Mouse (Mus musculus): Measurements from ENCODE around the gene C1ql4.

The C1ql4 gene

DNA sequence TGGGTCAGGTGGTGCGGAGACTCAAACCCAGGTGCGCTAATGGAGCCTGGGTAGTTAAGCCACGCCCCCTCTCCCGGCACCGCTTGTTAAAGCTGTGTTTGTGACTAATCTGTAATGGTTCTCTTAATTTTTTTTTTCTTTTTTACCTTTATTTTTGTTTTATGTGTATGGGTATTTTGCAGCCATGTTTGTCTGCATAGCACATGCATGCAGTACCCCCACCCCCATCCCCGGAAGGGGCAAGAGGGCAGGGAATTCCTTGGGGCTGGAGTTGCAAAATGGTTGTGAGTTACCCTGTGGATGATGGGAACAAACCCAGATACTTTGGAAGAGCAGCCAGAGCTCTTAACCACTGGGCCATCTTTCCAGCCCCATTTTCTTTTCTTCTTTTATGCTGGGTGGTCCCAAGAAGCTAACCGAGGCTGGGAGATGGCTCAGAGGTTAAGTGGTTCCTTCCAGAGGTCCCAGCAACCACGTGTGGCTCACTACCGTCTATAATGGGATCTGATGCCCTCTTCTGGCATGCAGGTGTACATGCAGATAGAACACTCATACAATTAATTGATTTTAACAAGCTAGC is 25.9 kb upstream of the C1ql4 start:
- DNase-seq (ENCODE audit: low read depth, low spot score) = no peak
- Histone ChIP-seq H3K36me3 (ENCODE audit: control insufficient read depth, insufficient read depth, low read length, poor library complexity, severe bottlenecking) (no peaks in the 10 kb centered on the region), H3K27me3 (ENCODE audit: control insufficient read depth, insufficient read depth, low read length, poor library complexity, severe bottlenecking) (no peaks in the 10 kb centered on the region; the same call in 1 of the 2 replicates)

GRCm38 (mm10) chr15:99112843-99113395 is 25.3 kb upstream of the C1ql4 start:
- Histone ChIP-seq H3K36me3 (ENCODE audit: control insufficient read depth, insufficient read depth, low read length, poor library complexity, severe bottlenecking) (no peaks in the 10 kb centered on the region), H3K27me3 (ENCODE audit: control insufficient read depth, insufficient read depth, low read length, poor library complexity, severe bottlenecking) (no peaks in the 10 kb centered on the region; the same call in 1 of the 2 replicates)
- no peak for DNase-seq (ENCODE audit: low read depth, low spot score)

GRCm38 (mm10) chr15:99111809-99112208 is 24.2 kb upstream of the C1ql4 start:
- no peak for DNase-seq (ENCODE audit: low read depth, low spot score)
- Histone ChIP-seq H3K36me3 (ENCODE audit: control insufficient read depth, insufficient read depth, low read length, poor library complexity, severe bottlenecking) (no peaks in the 10 kb centered on the region), H3K27me3 (ENCODE audit: control insufficient read depth, insufficient read depth, low read length, poor library complexity, severe bottlenecking) (no peaks in the 10 kb centered on the region; the same call in 1 of the 2 replicates)

DNA sequence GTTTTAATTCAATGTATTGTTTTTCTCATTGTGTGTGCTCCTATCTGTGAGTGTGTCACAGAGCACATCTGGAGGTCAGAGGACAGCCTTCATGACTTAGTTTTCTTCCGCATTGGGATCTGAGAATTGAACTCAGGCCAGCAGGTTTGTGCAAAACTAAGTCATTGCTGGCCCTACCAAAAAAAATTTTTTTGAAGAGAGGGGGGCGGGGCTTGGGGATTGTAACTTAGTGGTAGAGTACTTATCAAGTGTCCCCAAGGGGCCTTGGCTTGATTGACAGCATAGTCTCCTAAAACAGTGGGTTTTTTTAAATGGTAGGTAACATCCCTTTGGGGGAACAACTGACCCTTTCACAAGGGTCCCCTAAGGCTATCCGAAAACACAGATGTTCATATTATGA is 23.5 kb upstream of the C1ql4 start:
- Histone ChIP-seq H3K27me3 (ENCODE audit: control insufficient read depth, insufficient read depth, low read length, poor library complexity, severe bottlenecking) (no peaks in the 10 kb centered on the region; the same call in 1 of the 2 replicates), H3K36me3 (ENCODE audit: control insufficient read depth, insufficient read depth, low read length, poor library complexity, severe bottlenecking) (no peaks in the 10 kb centered on the region)
- no peak for DNase-seq (ENCODE audit: low read depth, low spot score)

DNA sequence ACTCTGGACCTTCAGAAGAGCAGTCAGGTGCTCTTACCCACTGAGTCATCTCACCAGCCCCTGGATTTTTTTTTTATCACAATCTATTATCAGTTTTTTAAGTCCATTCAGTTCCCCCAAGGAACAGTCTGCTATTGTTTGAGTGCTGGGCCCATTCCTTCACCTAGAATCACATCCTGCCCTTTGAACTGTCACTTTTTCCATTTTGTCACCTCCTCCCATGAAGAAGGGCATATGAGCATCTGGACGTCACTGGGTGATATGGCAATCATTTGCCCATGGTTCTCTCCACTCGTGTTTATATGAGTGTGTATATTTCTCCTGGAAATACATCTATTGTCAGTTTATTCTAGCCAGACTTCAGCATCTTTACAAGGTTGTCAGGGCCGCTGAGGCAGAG is 20.2 kb upstream of the C1ql4 start:
- no peak for DNase-seq (ENCODE audit: low read depth, low spot score)
- H3K36me3 ChIP-seq (ENCODE audit: control insufficient read depth, insufficient read depth, low read length, poor library complexity, severe bottlenecking) = no peaks in the 10 kb centered on the region

DNA sequence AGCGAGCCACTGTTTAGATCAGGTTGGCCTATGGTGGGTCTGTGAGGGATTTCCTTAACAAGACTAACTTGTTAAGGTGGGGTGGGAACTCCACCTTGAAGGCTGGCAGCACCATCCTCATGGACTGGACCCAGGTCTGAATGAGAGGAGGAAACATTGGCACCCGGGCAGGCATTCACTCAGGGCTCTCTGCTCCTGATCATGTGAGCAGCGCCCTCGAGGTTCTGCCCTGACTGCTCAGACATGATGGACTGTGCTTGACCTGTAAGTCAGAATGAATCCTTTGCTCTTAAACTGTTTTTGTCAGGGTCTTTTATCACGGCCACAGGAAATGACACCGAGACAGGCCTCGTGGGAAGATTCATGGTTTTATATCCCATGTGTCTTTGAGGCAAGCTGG is 17.6 kb upstream of the C1ql4 start:
- DNase-seq (ENCODE audit: low read depth, low spot score) = no peak
- no peaks in the 10 kb centered on the region; the same call in 1 of the 2 replicates for H3K27me3 ChIP-seq (ENCODE audit: control insufficient read depth, insufficient read depth, low read length, poor library complexity, severe bottlenecking)
- H3K36me3 ChIP-seq (ENCODE audit: control insufficient read depth, insufficient read depth, low read length, poor library complexity, severe bottlenecking) = no peaks in the 10 kb centered on the region

More for the DNA sequence above, 20.2 kb upstream of the C1ql4 start:
- H3K27me3 ChIP-seq (ENCODE audit: control insufficient read depth, insufficient read depth, low read length, poor library complexity, severe bottlenecking) = no peaks in the 10 kb centered on the region; the same call in 1 of the 2 replicates

GRCm38 (mm10) chr15:99099984-99100383 is 12.4 kb upstream of the C1ql4 start:
- no peak for DNase-seq (ENCODE audit: low read depth, low spot score)
- H3K36me3 ChIP-seq (ENCODE audit: control insufficient read depth, insufficient read depth, low read length, poor library complexity, severe bottlenecking) = no peaks in the 10 kb centered on the region
- no peaks in the 10 kb centered on the region; the same call in 1 of the 2 replicates for H3K27me3 ChIP-seq (ENCODE audit: control insufficient read depth, insufficient read depth, low read length, poor library complexity, severe bottlenecking)

GRCm38 (mm10) chr15:99099139-99099556 is 11.5 kb upstream of the C1ql4 start:
- Histone ChIP-seq H3K27me3 (ENCODE audit: control insufficient read depth, insufficient read depth, low read length, poor library complexity, severe bottlenecking) (peaks cover 2% of the 10 kb centered on the region; the same call in 1 of the 2 replicates), H3K36me3 (ENCODE audit: control insufficient read depth, insufficient read depth, low read length, poor library complexity, severe bottlenecking) (no peaks in the 10 kb centered on the region)
- peak; percentile 42 for DNase-seq (ENCODE audit: low read depth, low spot score)

GRCm38 (mm10) chr15:99098493-99098861 is 10.9 kb upstream of the C1ql4 start:
- no peak for DNase-seq (ENCODE audit: low read depth, low spot score)
- Histone ChIP-seq H3K27me3 (ENCODE audit: control insufficient read depth, insufficient read depth, low read length, poor library complexity, severe bottlenecking) (peaks cover 2% of the 10 kb centered on the region; the same call in 1 of the 2 replicates), H3K36me3 (ENCODE audit: control insufficient read depth, insufficient read depth, low read length, poor library complexity, severe bottlenecking) (no peaks in the 10 kb centered on the region)

- Histone ChIP-seq H3K36me3 (ENCODE audit: control insufficient read depth, insufficient read depth, low read length, poor library complexity, severe bottlenecking) (no peaks in the 10 kb centered on the region), H3K27me3 (ENCODE audit: control insufficient read depth, insufficient read depth, low read length, poor library complexity, severe bottlenecking) (peaks cover 2% of the 10 kb centered on the region; the same call in 1 of the 2 replicates)
- DNase-seq (ENCODE audit: low read depth, low spot score) = no peak
Observed at GRCm38 (mm10) chr15:99097840-99098492, 10.3 kb upstream of the C1ql4 start.

DNA sequence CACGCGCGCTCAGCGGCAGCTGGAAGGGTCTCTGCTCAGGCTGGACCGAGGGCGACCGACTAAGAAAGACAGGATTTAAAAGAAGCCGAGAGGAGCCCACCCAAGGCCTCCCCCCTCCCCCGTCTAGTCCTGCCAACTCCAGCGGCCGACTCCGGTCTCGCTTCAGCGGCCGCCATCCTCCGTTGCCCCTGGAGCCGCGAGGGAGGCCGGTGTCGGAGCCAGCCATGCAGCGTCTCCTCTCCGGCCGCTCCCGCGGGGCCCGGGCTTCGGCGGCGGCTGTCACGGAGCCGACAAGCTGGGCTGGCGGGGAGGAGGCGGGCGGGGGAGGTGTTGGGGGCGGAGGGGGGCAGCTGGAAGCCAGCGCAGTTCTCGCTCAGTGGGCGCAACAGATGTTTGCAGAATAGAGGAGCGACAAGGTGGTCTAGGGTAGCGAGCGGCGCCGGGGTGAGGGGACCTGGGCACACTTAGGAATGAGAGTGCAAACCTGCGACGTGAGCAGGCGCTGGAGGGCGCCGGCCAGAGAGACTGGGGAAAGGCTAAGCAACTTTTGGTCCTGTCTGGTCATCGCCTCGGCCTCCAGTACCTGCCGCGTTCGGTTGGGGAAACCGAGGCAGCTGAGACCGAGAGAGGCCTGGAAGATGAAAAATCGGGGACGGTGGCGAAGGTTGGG is 9.3 kb upstream of the C1ql4 start:
- no peak for DNase-seq (ENCODE audit: low read depth, low spot score)
- H3K27me3 ChIP-seq (ENCODE audit: control insufficient read depth, insufficient read depth, low read length, poor library complexity, severe bottlenecking) = peaks cover 2% of the 10 kb centered on the region; the same call in 1 of the 2 replicates
- no peaks in the 10 kb centered on the region for H3K36me3 ChIP-seq (ENCODE audit: control insufficient read depth, insufficient read depth, low read length, poor library complexity, severe bottlenecking)

- H3K36me3 ChIP-seq (ENCODE audit: control insufficient read depth, insufficient read depth, low read length, poor library complexity, severe bottlenecking) = no peaks in the 10 kb centered on the region
- H3K27me3 ChIP-seq (ENCODE audit: control insufficient read depth, insufficient read depth, low read length, poor library complexity, severe bottlenecking) = peaks cover 2% of the 10 kb centered on the region; the same call in 1 of the 2 replicates
- DNase-seq (ENCODE audit: low read depth, low spot score) = no peak
Observed at GRCm38 (mm10) chr15:99096061-99096793, 8.6 kb upstream of the C1ql4 start.

DNA sequence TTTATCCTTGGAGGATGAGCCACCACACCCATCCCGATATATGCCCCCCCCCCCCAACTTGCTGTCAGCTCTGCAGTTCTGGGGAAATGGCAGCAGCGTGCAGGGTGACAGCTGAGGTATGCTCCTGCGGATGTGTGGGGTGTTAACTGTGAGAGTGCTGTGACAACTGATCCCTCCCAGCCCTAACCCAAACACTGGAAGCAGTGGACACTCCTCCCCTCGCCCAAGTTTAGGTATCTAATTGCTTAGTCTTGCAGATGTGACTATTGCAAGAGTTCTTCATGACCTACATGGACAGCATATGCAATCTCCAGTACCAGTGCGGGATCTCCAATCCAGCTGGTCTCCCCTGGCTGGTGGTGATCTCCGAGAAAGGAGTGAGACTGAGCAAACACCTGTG is 7.7 kb upstream of the C1ql4 start:
- DNase-seq (ENCODE audit: low read depth, low spot score) = no peak
- H3K36me3 ChIP-seq (ENCODE audit: control insufficient read depth, insufficient read depth, low read length, poor library complexity, severe bottlenecking) = no peaks in the 10 kb centered on the region
- H3K27me3 ChIP-seq (ENCODE audit: control insufficient read depth, insufficient read depth, low read length, poor library complexity, severe bottlenecking) = peaks cover 2% of the 10 kb centered on the region; the same call in 1 of the 2 replicates

- DNase-seq (ENCODE audit: low read depth, low spot score) = no peak
- peaks cover 2% of the 10 kb centered on the region; the same call in 1 of the 2 replicates for H3K27me3 ChIP-seq (ENCODE audit: control insufficient read depth, insufficient read depth, low read length, poor library complexity, severe bottlenecking)
- no peaks in the 10 kb centered on the region for H3K36me3 ChIP-seq (ENCODE audit: control insufficient read depth, insufficient read depth, low read length, poor library complexity, severe bottlenecking)
Observed at GRCm38 (mm10) chr15:99094631-99095270, 7.1 kb upstream of the C1ql4 start.
